Mouse (Mus musculus): ENCODE data around the gene Gm2696. TPM values are rescaled to one million over a fixed set of nuclear protein-coding genes. Genes with fewer than 3 reads are reported as not detected.

The Gm2696 gene
- polyA plus RNA-seq, 1 experiment from 2014 or later, result not detected

GRCm38 (mm10) chr10:77852559-77852958, 38.1 kb downstream of the Gm2696 start, which contains the start of gene Gm10318:
Gm10318 (plus strand) TSS chr10:77852859.
- Histone ChIP-seq H3K27ac (replicated peaks; ENCODE audit: low read depth, low read length) (no peak within 1 kb of the TSS), H3K4me2 (ENCODE audit: low read depth, low read length) (no peak within 1 kb of the TSS), H3K4me3 (ENCODE audit: low read depth, low read length) (no peak within 1 kb of the TSS), H3K9me3 (replicated peaks; ENCODE audit: control insufficient read depth, low read length) (no peaks in the 10 kb centered on the region), H3K27me3 (ENCODE audit: control insufficient read depth, insufficient read depth, low read length) (no peaks in the 10 kb centered on the region), H3K36me3 (replicated peaks; ENCODE audit: control insufficient read depth, insufficient read depth, low read depth, low read length) (no peaks in the 10 kb centered on the region), H3K9ac (replicated peaks; ENCODE audit: low read length) (no peak within 1 kb of the TSS), H3K4me1 (ENCODE audit: control insufficient read depth, insufficient read depth, low read length) (no peaks in the 10 kb centered on the region)
- 67% methylated on average over 9 of the region's 9 CpGs for WGBS
- ATAC-seq (replicated peaks; ENCODE audit: insufficient number of reproducible peaks, low FRiP score, low TSS enrichment, low read depth) (no peak), DNase-seq (ENCODE audit: low spot score) (no peak)

GRCm38 (mm10) chr10:77861675-77862074, 47.2 kb downstream of the Gm2696 start, which contains the start of gene Gm3285:
Gm3285 (plus strand) TSS chr10:77861975.
- H3K9ac ChIP-seq (replicated peaks; ENCODE audit: low read length), result no peak within 1 kb of the TSS
- no peaks in the 10 kb centered on the region for H3K4me1 ChIP-seq (ENCODE audit: control insufficient read depth, insufficient read depth, low read length)
- H3K27me3 ChIP-seq (ENCODE audit: control insufficient read depth, insufficient read depth, low read length), result no peaks in the 10 kb centered on the region
- no peak for ATAC-seq (replicated peaks; ENCODE audit: insufficient number of reproducible peaks, low FRiP score, low TSS enrichment, low read depth)
- no peaks in the 10 kb centered on the region for H3K36me3 ChIP-seq (replicated peaks; ENCODE audit: control insufficient read depth, insufficient read depth, low read depth, low read length)
- H3K4me2 ChIP-seq (ENCODE audit: low read depth, low read length), result no peak within 1 kb of the TSS
- WGBS, result 49% methylated on average over 7 of the region's 7 CpGs
- no peak within 1 kb of the TSS for H3K4me3 ChIP-seq (ENCODE audit: low read depth, low read length)
- no peak within 1 kb of the TSS for H3K27ac ChIP-seq (replicated peaks; ENCODE audit: low read depth, low read length)
- no peak for DNase-seq (ENCODE audit: low spot score)
- no peaks in the 10 kb centered on the region for H3K9me3 ChIP-seq (replicated peaks; ENCODE audit: control insufficient read depth, low read length)

GRCm38 (mm10) chr10:77864067-77864761, 49.7 kb downstream of the Gm2696 start:
- DNase-seq (ENCODE audit: low spot score) (peak; percentile 61), ATAC-seq (replicated peaks; ENCODE audit: insufficient number of reproducible peaks, low FRiP score, low TSS enrichment, low read depth) (peak; percentile 71)
- Histone ChIP-seq H3K9me3 (replicated peaks; ENCODE audit: control insufficient read depth, low read length) (no peaks in the 10 kb centered on the region), H3K9ac (replicated peaks; ENCODE audit: low read length) (no peak overlapping the region), H3K4me3 (ENCODE audit: low read depth, low read length) (peak overlapping the region; percentile 5; the same call in 1 of the 2 replicates), H3K27me3 (ENCODE audit: control insufficient read depth, insufficient read depth, low read length) (no peaks in the 10 kb centered on the region), H3K4me1 (ENCODE audit: control insufficient read depth, insufficient read depth, low read length) (no peaks in the 10 kb centered on the region), H3K27ac (replicated peaks; ENCODE audit: low read depth, low read length) (no peak overlapping the region), H3K4me2 (ENCODE audit: low read depth, low read length) (peak overlapping the region; percentile 21; the same call in 1 of the 2 replicates), H3K36me3 (replicated peaks; ENCODE audit: control insufficient read depth, insufficient read depth, low read depth, low read length) (no peaks in the 10 kb centered on the region)
- 37% methylated on average over 14 of the region's 14 CpGs for WGBS

- H3K27me3 ChIP-seq (ENCODE audit: control insufficient read depth, insufficient read depth, low read length), result no peaks in the 10 kb centered on the region
- H3K9ac ChIP-seq (replicated peaks; ENCODE audit: low read length), result no peak overlapping the region
- no peaks in the 10 kb centered on the region for H3K4me1 ChIP-seq (ENCODE audit: control insufficient read depth, insufficient read depth, low read length)
- ATAC-seq (replicated peaks; ENCODE audit: insufficient number of reproducible peaks, low FRiP score, low TSS enrichment, low read depth), result no peak; the same call in 1 of the 2 replicates
- no peaks in the 10 kb centered on the region for H3K36me3 ChIP-seq (replicated peaks; ENCODE audit: control insufficient read depth, insufficient read depth, low read depth, low read length)
- no peak overlapping the region for H3K27ac ChIP-seq (replicated peaks; ENCODE audit: low read depth, low read length)
- WGBS, result 48% methylated on average over 11 of the region's 11 CpGs
- peak overlapping the region; percentile 5; the same call in 1 of the 2 replicates for H3K4me3 ChIP-seq (ENCODE audit: low read depth, low read length)
- H3K4me2 ChIP-seq (ENCODE audit: low read depth, low read length), result peak overlapping the region; percentile 21; the same call in 1 of the 2 replicates
- H3K9me3 ChIP-seq (replicated peaks; ENCODE audit: control insufficient read depth, low read length), result no peaks in the 10 kb centered on the region
- no peak for DNase-seq (ENCODE audit: low spot score)
Observed at GRCm38 (mm10) chr10:77864762-77865143, 50.3 kb downstream of the Gm2696 start.

- no peak for ATAC-seq (replicated peaks; ENCODE audit: insufficient number of reproducible peaks, low FRiP score, low TSS enrichment, low read depth)
- Histone ChIP-seq H3K4me1 (ENCODE audit: control insufficient read depth, insufficient read depth, low read length) (no peaks in the 10 kb centered on the region), H3K9me3 (replicated peaks; ENCODE audit: control insufficient read depth, low read length) (no peaks in the 10 kb centered on the region), H3K27ac (replicated peaks; ENCODE audit: low read depth, low read length) (no peak overlapping the region), H3K4me2 (ENCODE audit: low read depth, low read length) (no peak overlapping the region), H3K4me3 (ENCODE audit: low read depth, low read length) (no peak overlapping the region), H3K9ac (replicated peaks; ENCODE audit: low read length) (no peak overlapping the region), H3K27me3 (ENCODE audit: control insufficient read depth, insufficient read depth, low read length) (no peaks in the 10 kb centered on the region), H3K36me3 (replicated peaks; ENCODE audit: control insufficient read depth, insufficient read depth, low read depth, low read length) (no peaks in the 10 kb centered on the region)
- WGBS, result 17% methylated on average over 1 of the region's 1 CpGs
- DNase-seq (ENCODE audit: low spot score), result peak; percentile 36
Observed at GRCm38 (mm10) chr10:77867546-77867945, 53.1 kb downstream of the Gm2696 start.

GRCm38 (mm10) chr10:77869651-77870050, 55.2 kb downstream of the Gm2696 start:
- H3K4me2 ChIP-seq (ENCODE audit: low read depth, low read length), result no peak overlapping the region
- H3K27me3 ChIP-seq (ENCODE audit: control insufficient read depth, insufficient read depth, low read length), result no peaks in the 10 kb centered on the region
- no peaks in the 10 kb centered on the region for H3K4me1 ChIP-seq (ENCODE audit: control insufficient read depth, insufficient read depth, low read length)
- no peak overlapping the region for H3K9ac ChIP-seq (replicated peaks; ENCODE audit: low read length)
- ATAC-seq (replicated peaks; ENCODE audit: insufficient number of reproducible peaks, low FRiP score, low TSS enrichment, low read depth) (no peak), DNase-seq (ENCODE audit: low spot score) (no peak)
- H3K27ac ChIP-seq (replicated peaks; ENCODE audit: low read depth, low read length), result no peak overlapping the region
- H3K36me3 ChIP-seq (replicated peaks; ENCODE audit: control insufficient read depth, insufficient read depth, low read depth, low read length), result no peaks in the 10 kb centered on the region
- no peak overlapping the region for H3K4me3 ChIP-seq (ENCODE audit: low read depth, low read length)
- H3K9me3 ChIP-seq (replicated peaks; ENCODE audit: control insufficient read depth, low read length), result no peaks in the 10 kb centered on the region
- 80% methylated on average over 7 of the region's 7 CpGs for WGBS

GRCm38 (mm10) chr10:77878985-77879384, 64.5 kb downstream of the Gm2696 start:
- ATAC-seq (replicated peaks; ENCODE audit: insufficient number of reproducible peaks, low FRiP score, low TSS enrichment, low read depth) (no peak), DNase-seq (ENCODE audit: low spot score) (peak; percentile 7)
- Histone ChIP-seq H3K27me3 (ENCODE audit: control insufficient read depth, insufficient read depth, low read length) (no peaks in the 10 kb centered on the region), H3K4me1 (ENCODE audit: control insufficient read depth, insufficient read depth, low read length) (no peaks in the 10 kb centered on the region), H3K9me3 (replicated peaks; ENCODE audit: control insufficient read depth, low read length) (no peaks in the 10 kb centered on the region), H3K4me3 (ENCODE audit: low read depth, low read length) (no peak overlapping the region), H3K4me2 (ENCODE audit: low read depth, low read length) (no peak overlapping the region), H3K9ac (replicated peaks; ENCODE audit: low read length) (no peak overlapping the region), H3K27ac (replicated peaks; ENCODE audit: low read depth, low read length) (no peak overlapping the region), H3K36me3 (replicated peaks; ENCODE audit: control insufficient read depth, insufficient read depth, low read depth, low read length) (no peaks in the 10 kb centered on the region)
- WGBS, result 58% methylated on average over 6 of the region's 6 CpGs

GRCm38 (mm10) chr10:77880305-77880704, 65.8 kb downstream of the Gm2696 start:
- Histone ChIP-seq H3K4me1 (ENCODE audit: control insufficient read depth, insufficient read depth, low read length) (no peaks in the 10 kb centered on the region), H3K27ac (replicated peaks; ENCODE audit: low read depth, low read length) (no peak overlapping the region), H3K36me3 (replicated peaks; ENCODE audit: control insufficient read depth, insufficient read depth, low read depth, low read length) (no peaks in the 10 kb centered on the region), H3K4me3 (ENCODE audit: low read depth, low read length) (no peak overlapping the region), H3K27me3 (ENCODE audit: control insufficient read depth, insufficient read depth, low read length) (no peaks in the 10 kb centered on the region), H3K9ac (replicated peaks; ENCODE audit: low read length) (no peak overlapping the region), H3K9me3 (replicated peaks; ENCODE audit: control insufficient read depth, low read length) (no peaks in the 10 kb centered on the region), H3K4me2 (ENCODE audit: low read depth, low read length) (no peak overlapping the region)
- DNase-seq (ENCODE audit: low spot score) (no peak), ATAC-seq (replicated peaks; ENCODE audit: insufficient number of reproducible peaks, low FRiP score, low TSS enrichment, low read depth) (no peak)
- 77% methylated on average over 3 of the region's 3 CpGs for WGBS
